Mouse (Mus musculus) brain, embryonic 14.5 days (tissue): ENCODE measurements around the gene Lrrk1.

ENCODE experiments used
- CTCF ChIP-seq: fragments of 200-500 bp; IDR thresholded peaks from 2 replicates; pipeline ENCODE4 v1.5.1; 2012; ENCODE audit warnings: inconsistent platforms, mild to moderate bottlenecking, moderate library complexity, borderline replicate concordance; ENCODE audit not compliant: insufficient read depth, insufficient read length; ENCODE audit errors: extremely low read depth
- POLR2A ChIP-seq: fragments of 200-500 bp; IDR thresholded peaks from 2 replicates; pipeline ENCODE4 v1.6.1; 2012; ENCODE audit warnings: mild to moderate bottlenecking, inconsistent platforms, borderline replicate concordance; ENCODE audit not compliant: poor library complexity, insufficient read depth, insufficient read length, severe bottlenecking; ENCODE audit errors: extremely low read depth

GRCm38 (mm10) chr7:66219794-66220227 lies 168.3 kb downstream of the Lrrk1 start:
- TF ChIP-seq CTCF = no peak
- no peak for TF ChIP-seq POLR2A
